ENCODE assay signal across 8 mouse cellular contexts in the genomic region with DNA sequence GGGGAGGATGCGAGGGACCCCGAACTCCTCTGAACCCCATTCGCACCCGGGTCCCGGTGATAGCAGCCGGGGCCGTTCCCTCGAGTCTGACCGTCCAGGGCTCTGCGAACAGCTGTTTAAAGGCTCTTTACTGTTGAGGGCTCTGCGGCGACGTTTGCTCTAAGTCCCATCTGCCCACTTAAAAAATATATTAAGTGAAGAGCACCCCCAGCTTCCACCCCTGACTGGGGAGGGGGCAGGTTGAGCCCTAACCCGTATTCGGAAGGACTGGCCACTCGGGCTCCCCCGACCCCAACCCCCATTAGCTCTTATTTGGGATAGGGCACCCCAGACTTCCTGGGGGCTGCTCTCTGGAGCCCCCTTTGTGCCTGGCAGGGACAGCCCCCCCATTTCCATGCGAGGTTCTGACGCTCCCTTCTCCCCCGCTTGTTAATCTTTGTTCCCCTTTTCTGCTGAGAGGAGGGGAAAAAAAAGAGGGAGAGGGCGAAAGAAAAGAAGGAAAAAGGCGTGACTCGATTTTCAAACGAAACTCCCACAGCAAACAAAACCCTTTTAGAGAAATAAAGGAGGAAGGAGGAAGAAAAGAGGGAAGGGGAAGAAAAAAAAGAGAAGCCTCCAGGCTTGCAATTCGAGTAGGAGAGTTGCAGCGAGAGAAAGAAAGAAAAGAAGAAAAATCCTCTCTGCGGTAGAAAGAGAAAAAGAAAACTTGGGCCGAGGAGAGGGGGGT. TPM values are rescaled to one million over a fixed set of nuclear protein-coding genes. Genes with fewer than 3 reads are reported as not detected.
DNase-seq lines count a peak whose midpoint lies in the region; ATAC-seq and TF ChIP-seq lines count a peak whose summit lies in the region.

No protein-coding gene starts in this region.

- intact Hi-C loops in gastrocnemius, adult 2 months (cut with DNase I) = loop anchor here (2.0 to 10.0 kb wide), 5 partner anchors 37 to 1319 kb away; a partner anchor contains a TSS

- H3K4me1 ChIP-seq in embryonic facial prominence, embryonic 12.5 days = peaks cover 25% of the 10 kb centered on the region
- H3K4me1 ChIP-seq in limb, embryonic 12.5 days (replicated peaks) = peaks cover 29% of the 10 kb centered on the region
- H3K4me1 ChIP-seq in stomach, embryonic 14.5 days (ENCODE audit: control insufficient read depth, insufficient read depth, low read length) = peaks cover 3% of the 10 kb centered on the region; the same call in 1 of the 2 replicates

- TF ChIP-seq CTCF in gastrocnemius, adult 2 months (IDR thresholded peaks at IDR 0.05) = no peak

- no peaks in the 10 kb centered on the region for H3K9me3 ChIP-seq in embryonic facial prominence, embryonic 12.5 days
- H3K9me3 ChIP-seq in limb, embryonic 12.5 days = no peaks in the 10 kb centered on the region
- H3K9me3 ChIP-seq in stomach, embryonic 14.5 days (ENCODE audit: control insufficient read depth, low read depth, low read length) = no peaks in the 10 kb centered on the region

- no peak for DNase-seq in gastrocnemius, adult 2 months
- DNase-seq in gastrocnemius, adult 18-20 months (ENCODE audit: low spot score) = no peak
- peak; percentile 45 for DNase-seq in 3T3-L1 (ENCODE audit: low read depth, low spot score)
- no peak for DNase-seq in frontal cortex, postnatal 14 days (ENCODE audit: low spot score in 2 of 2)
- no peak for DNase-seq in yolk sac, embryonic 10.5 days (ENCODE audit: low spot score)

- no peak; the same call in 1 of the 2 replicates for ATAC-seq in embryonic facial prominence, embryonic 12.5 days (ENCODE audit: insufficient number of reproducible peaks, insufficient read depth, low FRiP score, low TSS enrichment)
- ATAC-seq in limb, embryonic 12.5 days (ENCODE audit: insufficient number of reproducible peaks, insufficient read depth, low FRiP score, low TSS enrichment, low read depth) = 0 out of 2 replicates have a peak, but pooled peaks have one; percentile 0
- ATAC-seq in stomach, embryonic 14.5 days (ENCODE audit: insufficient number of reproducible peaks, insufficient read depth, low FRiP score, low read depth) = peak; percentile 44

- no peaks in the 10 kb centered on the region for H3K36me3 ChIP-seq in embryonic facial prominence, embryonic 12.5 days
- H3K36me3 ChIP-seq in limb, embryonic 12.5 days = no peaks in the 10 kb centered on the region
- H3K36me3 ChIP-seq in stomach, embryonic 14.5 days (ENCODE audit: control insufficient read depth, insufficient read depth, low read length) = no peaks in the 10 kb centered on the region

- no peaks in the 10 kb centered on the region for H3K27me3 ChIP-seq in embryonic facial prominence, embryonic 12.5 days
- no peaks in the 10 kb centered on the region for H3K27me3 ChIP-seq in limb, embryonic 12.5 days
- H3K27me3 ChIP-seq in stomach, embryonic 14.5 days (ENCODE audit: control insufficient read depth, insufficient read depth, low read length) = no peaks in the 10 kb centered on the region

- H3K4me2 ChIP-seq in embryonic facial prominence, embryonic 12.5 days (replicated peaks) = peak overlapping the region; percentile 94
- peak overlapping the region; percentile 92 for H3K4me2 ChIP-seq in limb, embryonic 12.5 days
- H3K4me2 ChIP-seq in stomach, embryonic 14.5 days (replicated peaks; ENCODE audit: low read depth, low read length) = peak overlapping the region; percentile 92

- H3K4me3 ChIP-seq in gastrocnemius, adult 2 months = peak overlapping the region; percentile 90
- peak overlapping the region; percentile 68 for H3K4me3 ChIP-seq in embryonic facial prominence, embryonic 12.5 days
- peak overlapping the region; percentile 83 for H3K4me3 ChIP-seq in limb, embryonic 12.5 days (replicated peaks)
- peak overlapping the region; percentile 93 for H3K4me3 ChIP-seq in stomach, embryonic 14.5 days (ENCODE audit: low read depth, low read length)

- H3K27ac ChIP-seq in gastrocnemius, adult 2 months = peak overlapping the region; percentile 90
- H3K27ac ChIP-seq in embryonic facial prominence, embryonic 12.5 days = peak overlapping the region; percentile 95
- peak overlapping the region; percentile 93 for H3K27ac ChIP-seq in limb, embryonic 12.5 days
- peak overlapping the region; percentile 97 for H3K27ac ChIP-seq in stomach, embryonic 14.5 days (ENCODE audit: low read length)

- peak overlapping the region; percentile 76 for H3K9ac ChIP-seq in embryonic facial prominence, embryonic 12.5 days
- H3K9ac ChIP-seq in limb, embryonic 12.5 days (replicated peaks) = peak overlapping the region; percentile 92
- H3K9ac ChIP-seq in stomach, embryonic 14.5 days (replicated peaks; ENCODE audit: low read depth, low read length) = peak overlapping the region; percentile 94

- WGBS in embryonic facial prominence, embryonic 12.5 days = 0% methylated on average over 28 of the region's 28 CpGs
- under 1% methylated on average over 28 of the region's 28 CpGs for WGBS in limb, embryonic 12.5 days
- WGBS in stomach, embryonic 14.5 days = under 1% methylated on average over 28 of the region's 28 CpGs

RNA-seq across cellular contexts. Expression of a gene that starts 0.9 kb away (rescaled TPM):
- total RNA-seq in gastrocnemius, adult 2 months (2021) = 10 to 100 TPM; 21.5 to 37.5 TPM
- total RNA-seq in gastrocnemius, adult 18-20 months (2021) = 10 to 100 TPM; 21.1 to 31.3 TPM
- 21.6 and 22.2 TPM in 2 replicates for polyA plus RNA-seq in embryonic facial prominence, embryonic 12.5 days (2016; fragmentation: Nextera tagmentation; extraction: Ambion mirVana)
- polyA plus RNA-seq in limb, embryonic 12.5 days (2016; fragmentation: Nextera tagmentation; extraction: Ambion mirVana) = 18.5 and 19.4 TPM in 2 replicates
- polyA plus RNA-seq in stomach, embryonic 14.5 days (2014; fragmentation: Nextera tagmentation; extraction: Ambion mirVana) = 16.4 and 16.6 TPM in 2 replicates
